ENCODE assay signal across 8 mouse cellular contexts in the genomic region with DNA sequence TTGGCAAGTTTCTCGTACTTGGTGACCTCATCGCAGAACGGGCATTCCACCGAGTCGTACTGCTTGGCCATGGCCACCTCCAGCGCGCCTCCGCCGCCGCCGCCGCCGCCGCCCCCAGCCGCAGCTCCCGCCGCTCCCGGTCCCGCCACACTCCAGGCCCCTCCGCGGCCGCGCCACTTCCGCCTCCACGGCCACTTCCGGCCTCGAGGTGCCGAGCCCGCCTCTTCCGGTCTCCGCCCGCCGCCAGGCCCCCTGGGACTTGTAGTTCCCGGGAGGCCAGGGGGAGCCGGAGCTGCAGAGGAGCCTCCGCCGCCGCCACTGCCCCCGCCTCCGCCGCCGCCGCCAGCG. TPM values are rescaled to one million over a fixed set of nuclear protein-coding genes. Genes with fewer than 3 reads are reported as not detected.
DNase-seq lines count a peak whose midpoint lies in the region; ATAC-seq and TF ChIP-seq lines count a peak whose summit lies in the region.

No protein-coding gene starts in this region.

- peak; percentile 88 for ATAC-seq in intestine, postnatal 0 days
- peak; percentile 88 for ATAC-seq in limb, embryonic 13.5 days (ENCODE audit: low FRiP score, low read depth)
- ATAC-seq in midbrain, embryonic 15.5 days (replicated peaks): peak; percentile 90

- H3K4me3 ChIP-seq in intestine, postnatal 0 days (ENCODE audit: low read depth, low read length): peak overlapping the region; percentile 89
- H3K4me3 ChIP-seq in limb, embryonic 13.5 days: peak overlapping the region; percentile 77
- H3K4me3 ChIP-seq in midbrain, embryonic 15.5 days: peak overlapping the region; percentile 94

- no peaks in the 10 kb centered on the region for H3K9me3 ChIP-seq in intestine, postnatal 0 days (ENCODE audit: control insufficient read depth)
- H3K9me3 ChIP-seq in limb, embryonic 13.5 days: no peaks in the 10 kb centered on the region
- H3K9me3 ChIP-seq in midbrain, embryonic 15.5 days: no peaks in the 10 kb centered on the region

- H3K4me2 ChIP-seq in intestine, postnatal 0 days (replicated peaks; ENCODE audit: low read depth): peak overlapping the region; percentile 74
- peak overlapping the region; percentile 79 for H3K4me2 ChIP-seq in limb, embryonic 13.5 days (replicated peaks)
- H3K4me2 ChIP-seq in midbrain, embryonic 15.5 days: peak overlapping the region; percentile 97

- peaks cover 13% of the 10 kb centered on the region; the same call in 1 of the 2 replicates for H3K4me1 ChIP-seq in intestine, postnatal 0 days (replicated peaks; ENCODE audit: control insufficient read depth, insufficient read depth, low read length)
- H3K4me1 ChIP-seq in limb, embryonic 13.5 days: peaks cover 21% of the 10 kb centered on the region
- peaks cover 22% of the 10 kb centered on the region for H3K4me1 ChIP-seq in midbrain, embryonic 15.5 days

- H3K27ac ChIP-seq in intestine, postnatal 0 days (ENCODE audit: low read depth, low read length): peak overlapping the region; percentile 80
- peak overlapping the region; percentile 97 for H3K27ac ChIP-seq in limb, embryonic 13.5 days
- H3K27ac ChIP-seq in midbrain, embryonic 15.5 days: peak overlapping the region; percentile 99

- peaks cover 30% of the 10 kb centered on the region for H3K36me3 ChIP-seq in intestine, postnatal 0 days (ENCODE audit: control insufficient read depth, insufficient read depth)
- peaks cover 41% of the 10 kb centered on the region for H3K36me3 ChIP-seq in limb, embryonic 13.5 days
- peaks cover 14% of the 10 kb centered on the region; the same call in 1 of the 2 replicates for H3K36me3 ChIP-seq in midbrain, embryonic 15.5 days (replicated peaks)

- WGBS in intestine, postnatal 0 days: under 1% methylated on average over 44 of the region's 44 CpGs
- WGBS in limb, embryonic 13.5 days: 2% methylated on average over 37 of the region's 44 CpGs
- 0% methylated on average over 31 of the region's 44 CpGs for WGBS in midbrain, embryonic 15.5 days

- DNase-seq in urinary bladder, adult 18-20 months (ENCODE audit: low spot score in 2 of 2): peak; percentile 89 to 95
- no peak for DNase-seq in urinary bladder, adult 2 months (ENCODE audit: low spot score)
- DNase-seq in embryo, embryonic 9.5 days (ENCODE audit: extremely low spot score): peak; percentile 95
- peak; percentile 94 to 96 for DNase-seq in gastrocnemius, postnatal 4 days (ENCODE audit: low spot score in 2 of 2)
- peak; percentile 89 to 96 for DNase-seq in spleen, postnatal 14 days (ENCODE audit: low spot score in 2 of 2)

- no peaks in the 10 kb centered on the region for H3K27me3 ChIP-seq in intestine, postnatal 0 days (replicated peaks; ENCODE audit: control insufficient read depth, insufficient read depth, low read length)
- no peaks in the 10 kb centered on the region for H3K27me3 ChIP-seq in limb, embryonic 13.5 days
- H3K27me3 ChIP-seq in midbrain, embryonic 15.5 days (replicated peaks): no peaks in the 10 kb centered on the region

- TF ChIP-seq CTCF in intestine, postnatal 0 days (IDR thresholded peaks at IDR 0.05; ENCODE audit: low read depth): no peak

- peak overlapping the region; percentile 85 for H3K9ac ChIP-seq in intestine, postnatal 0 days (ENCODE audit: low read depth, low read length)
- H3K9ac ChIP-seq in limb, embryonic 13.5 days: peak overlapping the region; percentile 89
- H3K9ac ChIP-seq in midbrain, embryonic 15.5 days: peak overlapping the region; percentile 82

RNA-seq across cellular contexts. Expression of a gene that starts 0.3 kb away (rescaled TPM):
- polyA plus RNA-seq in urinary bladder, adult 2 months (2012; rRNA removed): 112 and 151 TPM in 2 replicates
- total RNA-seq in gastrocnemius, postnatal 4 days (2021): 10 to 100 TPM; 49.3 to 55.2 TPM
- 54.0 and 62.2 TPM in 2 replicates for polyA plus RNA-seq in intestine, postnatal 0 days (2015; fragmentation: Nextera tagmentation; extraction: Ambion mirVana)
- polyA plus RNA-seq in limb, embryonic 13.5 days (2015; fragmentation: Nextera tagmentation; extraction: Ambion mirVana): 106 and 112 TPM in 2 replicates
- 73.5 and 76.5 TPM in 2 replicates for polyA plus RNA-seq in midbrain, embryonic 15.5 days (2015; fragmentation: Nextera tagmentation; extraction: Ambion mirVana)

RNA-seq across cellular contexts. Expression of a gene that starts 8.3 kb away (rescaled TPM):
- 9.9 and 10.3 TPM in 2 replicates for polyA plus RNA-seq in urinary bladder, adult 2 months (2012; rRNA removed)
- total RNA-seq in gastrocnemius, postnatal 4 days (2021): 10 to 100 TPM; 18.4 TPM
- polyA plus RNA-seq in intestine, postnatal 0 days (2015; fragmentation: Nextera tagmentation; extraction: Ambion mirVana): 11.2 and 11.7 TPM in 2 replicates
- polyA plus RNA-seq in limb, embryonic 13.5 days (2015; fragmentation: Nextera tagmentation; extraction: Ambion mirVana): 21.2 and 22.9 TPM in 2 replicates
- polyA plus RNA-seq in midbrain, embryonic 15.5 days (2015; fragmentation: Nextera tagmentation; extraction: Ambion mirVana): 54.7 and 57.2 TPM in 2 replicates

RNA-seq across cellular contexts. Expression of a gene that starts 8.6 kb away (rescaled TPM):
- 29.4 and 36.3 TPM in 2 replicates for polyA plus RNA-seq in urinary bladder, adult 2 months (2012; rRNA removed)
- 10 to 100 TPM; 18.7 to 22.4 TPM for total RNA-seq in gastrocnemius, postnatal 4 days (2021)
- polyA plus RNA-seq in intestine, postnatal 0 days (2015; fragmentation: Nextera tagmentation; extraction: Ambion mirVana): 12.4 and 15.2 TPM in 2 replicates
- 34.3 and 35.4 TPM in 2 replicates for polyA plus RNA-seq in limb, embryonic 13.5 days (2015; fragmentation: Nextera tagmentation; extraction: Ambion mirVana)
- polyA plus RNA-seq in midbrain, embryonic 15.5 days (2015; fragmentation: Nextera tagmentation; extraction: Ambion mirVana): 23.2 and 25.1 TPM in 2 replicates

RNA-seq across cellular contexts. Expression of a gene that starts 28.3 kb away (rescaled TPM):
- not detected in 2 replicates for polyA plus RNA-seq in urinary bladder, adult 2 months (2012; rRNA removed)
- total RNA-seq in gastrocnemius, postnatal 4 days (2021): not detected
- polyA plus RNA-seq in intestine, postnatal 0 days (2015; fragmentation: Nextera tagmentation; extraction: Ambion mirVana): 0.18 TPM in 2 replicates
- polyA plus RNA-seq in limb, embryonic 13.5 days (2015; fragmentation: Nextera tagmentation; extraction: Ambion mirVana): 0.51 TPM in 1 of 2 replicates, not detected in the other
- 3.4 and 4.1 TPM in 2 replicates for polyA plus RNA-seq in midbrain, embryonic 15.5 days (2015; fragmentation: Nextera tagmentation; extraction: Ambion mirVana)

RNA-seq across cellular contexts. Expression of a gene that starts 44.5 kb away (rescaled TPM):
- polyA plus RNA-seq in urinary bladder, adult 2 months (2012; rRNA removed): 42.9 and 53.7 TPM in 2 replicates
- total RNA-seq in gastrocnemius, postnatal 4 days (2021): 10 to 100 TPM; 17.8 to 22.4 TPM
- polyA plus RNA-seq in intestine, postnatal 0 days (2015; fragmentation: Nextera tagmentation; extraction: Ambion mirVana): 59.2 and 60.4 TPM in 2 replicates
- polyA plus RNA-seq in limb, embryonic 13.5 days (2015; fragmentation: Nextera tagmentation; extraction: Ambion mirVana): 72.7 and 74.5 TPM in 2 replicates
- polyA plus RNA-seq in midbrain, embryonic 15.5 days (2015; fragmentation: Nextera tagmentation; extraction: Ambion mirVana): 54.1 and 55.9 TPM in 2 replicates
